Mouse (Mus musculus): ENCODE data around the gene Kcp. TPM values are rescaled to one million over a fixed set of nuclear protein-coding genes. Genes with fewer than 3 reads are reported as not detected.
A peak's percentile ranks its signal among the peaks of the same experiment; 100 is the strongest.

Kcp gene
- polyA plus RNA-seq (2012; rRNA removed), result 3.0 and 3.4 TPM in 2 replicates

- Histone ChIP-seq H3K36me3 (ENCODE audit: control insufficient read depth, insufficient read depth, low read length) (no peaks in the 10 kb centered on the region), H3K4me3 (ENCODE audit: low read depth, low read length) (peak within 1 kb of the TSS; percentile 62), H3K4me1 (ENCODE audit: control insufficient read depth, insufficient read depth, insufficient read length, low read length) (peaks cover 6% of the 10 kb centered on the region), H3K27ac (ENCODE audit: insufficient read depth, low read depth, low read length) (no peak within 1 kb of the TSS), H3K27me3 (ENCODE audit: control insufficient read depth, insufficient read depth, low read length) (peaks cover 15% of the 10 kb centered on the region)
- WGBS, result 2% methylated on average over 47 of the region's 47 CpGs
- TF ChIP-seq POLR2A (IDR thresholded peaks at IDR 0.05; ENCODE audit: low read depth, low read length) (no peak), CTCF (IDR thresholded peaks at IDR 0.05; ENCODE audit: extremely low read depth, insufficient read length, insufficient replicate concordance, low read depth, low read length) (no peak)
Observed at GRCm38 (mm10) chr6:29507447-29508309, at the start of gene Kcp. Gene Kcp (minus strand): TSS chr6:29507952.

DNA sequence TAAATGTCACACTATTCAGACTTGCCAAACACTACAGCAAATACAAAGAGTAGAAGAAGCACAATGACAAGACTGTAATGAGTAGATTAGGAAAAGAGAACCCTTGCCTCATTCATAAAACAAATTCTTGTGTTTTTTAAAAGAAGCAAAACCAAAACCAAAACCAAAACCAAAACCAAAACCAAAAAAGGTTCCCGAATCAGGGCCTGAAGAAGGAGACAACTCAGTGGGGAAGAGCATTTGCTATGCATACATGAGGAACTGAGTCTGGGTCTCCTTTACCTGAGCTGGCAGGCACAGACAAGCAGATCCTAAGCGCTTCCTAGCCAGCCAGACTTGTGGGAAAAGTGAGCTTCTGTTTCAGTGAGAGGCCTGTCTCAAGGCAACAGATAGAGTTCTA, 49.4 kb upstream of the Kcp start:
- Histone ChIP-seq H3K36me3 (ENCODE audit: control insufficient read depth, insufficient read depth, low read length) (peaks cover 65% of the 10 kb centered on the region), H3K4me1 (ENCODE audit: control insufficient read depth, insufficient read depth, insufficient read length, low read length) (no peaks in the 10 kb centered on the region), H3K27me3 (ENCODE audit: control insufficient read depth, insufficient read depth, low read length) (no peaks in the 10 kb centered on the region), H3K27ac (ENCODE audit: insufficient read depth, low read depth, low read length) (no peak overlapping the region), H3K4me3 (ENCODE audit: low read depth, low read length) (no peak overlapping the region)
- 57% methylated on average over 2 of the region's 2 CpGs for WGBS
- TF ChIP-seq POLR2A (IDR thresholded peaks at IDR 0.05; ENCODE audit: low read depth, low read length) (no peak), CTCF (IDR thresholded peaks at IDR 0.05; ENCODE audit: extremely low read depth, insufficient read length, insufficient replicate concordance, low read depth, low read length) (no peak)

- peaks cover 65% of the 10 kb centered on the region for H3K36me3 ChIP-seq (ENCODE audit: control insufficient read depth, insufficient read depth, low read length)
- no peaks in the 10 kb centered on the region for H3K27me3 ChIP-seq (ENCODE audit: control insufficient read depth, insufficient read depth, low read length)
- TF ChIP-seq CTCF (IDR thresholded peaks at IDR 0.05; ENCODE audit: extremely low read depth, insufficient read length, insufficient replicate concordance, low read depth, low read length) (no peak), POLR2A (IDR thresholded peaks at IDR 0.05; ENCODE audit: low read depth, low read length) (no peak)
- no peaks in the 10 kb centered on the region for H3K4me1 ChIP-seq (ENCODE audit: control insufficient read depth, insufficient read depth, insufficient read length, low read length)
- H3K27ac ChIP-seq (ENCODE audit: insufficient read depth, low read depth, low read length), result no peak overlapping the region
- 81% methylated on average over 2 of the region's 2 CpGs for WGBS
- H3K4me3 ChIP-seq (ENCODE audit: low read depth, low read length), result no peak overlapping the region
Observed at GRCm38 (mm10) chr6:29552526-29552925, 44.8 kb upstream of the Kcp start.

- peaks cover 71% of the 10 kb centered on the region for H3K36me3 ChIP-seq (ENCODE audit: control insufficient read depth, insufficient read depth, low read length)
Observed at GRCm38 (mm10) chr6:29548086-29548485, 40.3 kb upstream of the Kcp start.

DNA sequence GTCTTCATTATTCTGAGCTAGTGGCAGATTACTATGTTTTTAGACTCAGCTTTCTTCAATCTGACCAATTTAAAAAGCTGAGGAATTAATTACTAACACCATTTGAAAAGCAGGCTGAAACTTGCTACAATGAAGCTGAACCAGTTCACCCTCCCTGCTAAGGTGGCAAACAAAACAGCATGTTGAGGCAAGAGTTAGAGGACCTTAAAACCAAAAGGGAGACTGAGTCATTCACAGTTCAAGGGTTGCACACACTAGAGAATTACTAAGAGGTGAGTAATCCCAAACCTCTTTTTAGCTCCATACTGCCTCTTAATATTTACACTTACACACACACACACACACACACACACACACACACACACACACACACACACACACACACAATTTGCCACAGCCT, 39.8 kb upstream of the Kcp start:
- no peak overlapping the region for H3K27ac ChIP-seq (ENCODE audit: insufficient read depth, low read depth, low read length)
- peaks cover 72% of the 10 kb centered on the region for H3K36me3 ChIP-seq (ENCODE audit: control insufficient read depth, insufficient read depth, low read length)
- TF ChIP-seq POLR2A (IDR thresholded peaks at IDR 0.05; ENCODE audit: low read depth, low read length) (no peak), CTCF (IDR thresholded peaks at IDR 0.05; ENCODE audit: extremely low read depth, insufficient read length, insufficient replicate concordance, low read depth, low read length) (no peak)
- no peaks in the 10 kb centered on the region for H3K4me1 ChIP-seq (ENCODE audit: control insufficient read depth, insufficient read depth, insufficient read length, low read length)
- H3K4me3 ChIP-seq (ENCODE audit: low read depth, low read length), result no peak overlapping the region
- H3K27me3 ChIP-seq (ENCODE audit: control insufficient read depth, insufficient read depth, low read length), result no peaks in the 10 kb centered on the region

More at GRCm38 (mm10) chr6:29548086-29548485, 40.3 kb upstream of the Kcp start:
- H3K4me3 ChIP-seq (ENCODE audit: low read depth, low read length), result no peak overlapping the region
- H3K4me1 ChIP-seq (ENCODE audit: control insufficient read depth, insufficient read depth, insufficient read length, low read length), result no peaks in the 10 kb centered on the region
- no peak for TF ChIP-seq CTCF (IDR thresholded peaks at IDR 0.05; ENCODE audit: extremely low read depth, insufficient read length, insufficient replicate concordance, low read depth, low read length)
- no peak for TF ChIP-seq POLR2A (IDR thresholded peaks at IDR 0.05; ENCODE audit: low read depth, low read length)
- 98% methylated on average over 1 of the region's 1 CpGs for WGBS
- H3K27ac ChIP-seq (ENCODE audit: insufficient read depth, low read depth, low read length), result no peak overlapping the region
- H3K27me3 ChIP-seq (ENCODE audit: control insufficient read depth, insufficient read depth, low read length), result no peaks in the 10 kb centered on the region

DNA sequence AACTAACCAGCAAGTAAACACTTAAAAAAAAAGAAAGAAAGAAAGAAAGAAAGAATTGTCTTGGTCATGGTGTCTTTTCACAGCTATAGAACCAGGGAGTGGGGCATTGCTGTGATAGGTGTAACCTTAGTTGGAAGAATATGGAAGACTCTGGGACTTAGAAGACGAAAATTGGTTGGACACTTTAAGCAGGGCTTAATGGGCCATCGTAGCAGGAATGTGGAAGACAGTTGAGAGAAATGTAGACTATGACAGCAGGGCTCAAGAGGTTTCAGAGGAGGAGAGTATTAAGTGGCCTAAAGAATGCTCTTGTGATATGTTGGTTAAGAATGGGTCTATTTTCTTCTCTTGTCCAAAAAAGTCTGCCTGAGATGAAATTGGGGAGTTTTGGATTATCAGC, 37.9 kb upstream of the Kcp start:
- TF ChIP-seq POLR2A (IDR thresholded peaks at IDR 0.05; ENCODE audit: low read depth, low read length) (no peak), CTCF (IDR thresholded peaks at IDR 0.05; ENCODE audit: extremely low read depth, insufficient read length, insufficient replicate concordance, low read depth, low read length) (no peak)
- WGBS, result 98% methylated on average over 2 of the region's 2 CpGs
- no peak overlapping the region for H3K4me3 ChIP-seq (ENCODE audit: low read depth, low read length)
- H3K4me1 ChIP-seq (ENCODE audit: control insufficient read depth, insufficient read depth, insufficient read length, low read length), result no peaks in the 10 kb centered on the region
- no peak overlapping the region for H3K27ac ChIP-seq (ENCODE audit: insufficient read depth, low read depth, low read length)
- peaks cover 64% of the 10 kb centered on the region for H3K36me3 ChIP-seq (ENCODE audit: control insufficient read depth, insufficient read depth, low read length)
- H3K27me3 ChIP-seq (ENCODE audit: control insufficient read depth, insufficient read depth, low read length), result no peaks in the 10 kb centered on the region

DNA sequence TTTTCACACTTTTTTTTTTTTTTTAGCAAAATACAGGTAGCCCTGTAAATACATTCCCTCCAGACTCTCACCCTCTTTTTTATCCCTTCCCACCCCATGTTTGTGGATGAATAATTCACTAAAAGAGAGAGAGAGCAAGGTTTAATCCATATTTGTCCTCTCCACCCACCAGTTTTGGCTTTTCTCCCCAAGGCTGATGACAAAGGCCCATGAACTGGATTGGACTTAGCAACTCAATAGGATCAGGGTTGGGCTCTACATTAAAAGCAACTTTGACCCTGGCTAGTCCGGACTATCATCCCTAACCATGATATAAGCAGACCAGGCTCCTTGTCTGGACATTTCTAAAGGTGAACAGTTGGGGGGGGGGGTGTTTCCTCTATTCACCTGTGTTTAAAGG, 33.2 kb upstream of the Kcp start:
- H3K27me3 ChIP-seq (ENCODE audit: control insufficient read depth, insufficient read depth, low read length), result no peaks in the 10 kb centered on the region
- H3K4me3 ChIP-seq (ENCODE audit: low read depth, low read length), result no peak overlapping the region
- no peak for TF ChIP-seq CTCF (IDR thresholded peaks at IDR 0.05; ENCODE audit: extremely low read depth, insufficient read length, insufficient replicate concordance, low read depth, low read length)
- no peak for TF ChIP-seq POLR2A (IDR thresholded peaks at IDR 0.05; ENCODE audit: low read depth, low read length)
- WGBS, result 78% methylated on average over 1 of the region's 1 CpGs
- no peaks in the 10 kb centered on the region for H3K4me1 ChIP-seq (ENCODE audit: control insufficient read depth, insufficient read depth, insufficient read length, low read length)
- H3K27ac ChIP-seq (ENCODE audit: insufficient read depth, low read depth, low read length), result no peak overlapping the region
- peaks cover 45% of the 10 kb centered on the region for H3K36me3 ChIP-seq (ENCODE audit: control insufficient read depth, insufficient read depth, low read length)

Measured in small intestine, adult 2 months (tissue).